Mouse (Mus musculus) ZHBTc4 (cell line): Measurements from ENCODE around the gene Pkp4.

Source experiments
- DNase-seq: peaks from one replicate; pipeline ENCODE4 v3.0.0-alpha.2; 2011; ENCODE audit warnings: low read depth, low spot score

Gene Pkp4

GRCm38 (mm10) chr2:59383231-59383630, 222.6 kb downstream of the Pkp4 start:
- DNase-seq = peak; percentile 53

GRCm38 (mm10) chr2:59383852-59384776, 223.5 kb downstream of the Pkp4 start:
- peak; percentile 81 for DNase-seq

DNA sequence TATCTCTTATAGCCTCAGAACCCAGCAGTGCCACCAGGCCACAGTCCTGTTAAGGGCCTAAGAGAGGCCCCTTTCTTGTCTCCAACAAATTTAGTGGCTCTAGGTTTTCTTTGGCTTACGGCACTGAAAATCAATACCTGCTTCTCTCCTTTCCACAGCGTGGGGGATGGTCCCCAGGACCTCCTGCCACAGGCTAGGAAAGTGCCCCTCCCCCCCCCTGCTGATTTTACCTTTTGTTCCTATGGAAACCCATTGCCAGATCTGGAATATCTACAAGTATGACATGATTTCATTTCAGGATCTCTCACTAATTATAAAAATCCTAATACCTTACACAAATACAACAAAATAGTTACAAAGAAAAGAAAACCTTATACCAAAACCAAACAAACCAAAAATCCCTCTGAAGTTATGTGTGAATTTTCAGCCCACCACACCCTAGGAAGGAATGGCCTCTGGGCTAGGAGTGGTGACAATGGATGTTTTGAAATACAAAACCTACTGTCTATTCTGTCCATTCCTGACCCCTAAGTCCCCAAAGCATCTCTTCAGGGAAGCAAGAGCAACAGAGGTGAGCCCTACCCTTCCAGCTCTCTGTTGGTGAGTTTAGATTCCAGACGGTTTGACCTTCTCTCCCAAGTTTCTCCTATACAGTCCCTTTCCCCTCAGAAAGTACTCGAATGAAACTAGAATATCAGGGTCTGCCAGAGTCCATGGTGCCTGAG, 224.7 kb downstream of the Pkp4 start:
- peak; percentile 93 for DNase-seq

- no peak for DNase-seq
Measured at GRCm38 (mm10) chr2:59389971-59390370, 229.3 kb downstream of the Pkp4 start.

DNA sequence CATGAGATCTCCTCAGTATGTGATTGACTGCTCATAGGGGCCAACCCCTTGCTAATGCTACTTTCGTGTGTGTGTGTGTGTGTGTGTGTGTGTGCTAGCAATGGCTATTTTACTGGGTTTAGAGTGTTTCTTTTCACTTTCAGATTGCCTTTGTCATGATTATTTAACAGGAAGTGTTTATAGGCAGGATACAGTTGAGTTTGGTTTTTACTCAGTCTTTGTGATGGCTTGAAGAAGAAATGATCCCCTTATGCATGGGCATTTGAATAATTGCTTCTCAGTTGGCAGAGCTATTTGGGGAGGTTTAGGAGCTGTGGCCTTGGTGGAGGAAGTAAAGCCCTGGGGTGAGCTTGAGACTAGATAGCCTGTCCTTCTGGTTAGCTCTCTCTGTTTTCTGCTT, 232.5 kb downstream of the Pkp4 start:
- DNase-seq = peak; percentile 55

GRCm38 (mm10) chr2:59394651-59395050, 234.0 kb downstream of the Pkp4 start:
- DNase-seq = peak; percentile 33

- peak; percentile 79 for DNase-seq
Measured at GRCm38 (mm10) chr2:59395160-59395650, 234.6 kb downstream of the Pkp4 start.

DNA sequence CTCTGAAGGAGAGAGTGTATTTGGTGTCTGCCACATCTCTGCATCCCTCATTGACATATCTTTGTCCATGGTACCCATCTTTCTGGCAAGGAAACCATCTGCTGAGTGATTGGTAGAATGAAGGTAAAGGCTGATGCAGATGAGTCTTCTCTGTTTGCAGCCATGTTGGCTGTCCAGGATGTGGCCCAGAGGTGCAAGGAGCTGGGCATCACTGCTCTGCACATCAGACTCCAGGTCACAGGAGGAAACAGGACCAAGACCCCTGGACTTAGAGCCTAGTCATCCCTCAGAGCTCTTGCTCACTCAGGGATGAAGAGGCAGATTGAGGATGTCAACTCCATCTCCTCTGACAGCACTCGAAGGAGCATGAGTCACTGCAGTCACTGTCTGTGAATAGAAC, 235.9 kb downstream of the Pkp4 start:
- DNase-seq = no peak

DNA sequence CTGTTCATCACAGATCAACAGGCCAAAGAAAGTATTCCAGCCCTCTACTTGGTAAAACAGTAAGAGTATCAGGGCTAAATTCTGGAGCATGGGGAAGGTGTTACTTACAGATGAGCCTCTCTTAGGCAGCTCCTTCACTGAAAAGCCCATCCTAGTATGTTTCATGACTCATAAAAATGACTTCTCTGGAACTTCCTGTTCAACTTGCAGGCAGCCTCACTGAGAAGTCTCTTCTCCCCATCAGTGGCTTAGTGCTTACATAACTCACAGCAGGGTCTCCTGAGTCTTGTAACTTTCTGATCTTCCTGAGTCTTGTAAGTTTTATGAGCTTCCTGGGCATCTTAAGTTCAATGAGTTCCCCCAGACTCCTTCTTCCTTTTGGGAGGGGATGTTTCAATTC, 236.9 kb downstream of the Pkp4 start:
- no peak for DNase-seq

GRCm38 (mm10) chr2:59400901-59401378, 240.3 kb downstream of the Pkp4 start:
- no peak for DNase-seq

DNA sequence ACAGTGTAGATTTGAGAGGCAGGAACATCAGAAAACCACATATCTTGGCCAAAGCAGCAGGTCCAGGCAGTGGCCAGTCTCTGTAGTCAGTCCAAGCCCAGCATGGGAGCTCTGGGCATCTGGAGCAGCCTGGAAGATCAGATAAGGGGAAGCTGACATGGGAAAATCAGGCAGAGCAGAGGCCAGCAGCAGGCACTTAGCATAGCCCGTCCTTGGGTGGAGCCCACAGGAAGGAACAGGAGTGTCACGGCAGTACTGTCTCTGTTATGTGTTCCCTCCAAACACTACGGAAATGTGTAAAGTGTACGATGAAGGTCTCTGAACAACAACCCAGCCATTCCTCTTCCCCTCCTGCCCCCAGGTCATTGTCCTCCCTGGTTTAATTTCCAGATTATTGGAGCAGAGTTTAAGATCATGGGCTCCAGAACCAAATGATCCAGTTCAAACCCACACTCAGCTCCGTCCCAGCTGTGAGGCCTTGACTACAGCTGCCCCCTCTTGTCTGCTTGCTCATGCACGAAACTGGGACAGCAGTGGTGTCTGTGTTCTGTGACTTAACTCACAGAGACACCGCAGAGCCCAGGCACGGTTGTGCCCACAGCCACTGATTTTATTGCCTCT, 241.3 kb downstream of the Pkp4 start:
- DNase-seq = peak; percentile 57

- DNase-seq = no peak
Measured at GRCm38 (mm10) chr2:59404022-59404421, 243.4 kb downstream of the Pkp4 start.
